Mouse (Mus musculus) cerebellum, adult 9-11 months (tissue): Measurements from ENCODE around the gene Slc6a1.

Experiments
- DNase-seq: peaks from one replicate; pipeline ENCODE4 v3.0.0; 2022

Slc6a1 gene

GRCm38 (mm10) chr6:114362355-114362754 is 79.9 kb downstream of the Slc6a1 start:
- no peak for DNase-seq

DNA sequence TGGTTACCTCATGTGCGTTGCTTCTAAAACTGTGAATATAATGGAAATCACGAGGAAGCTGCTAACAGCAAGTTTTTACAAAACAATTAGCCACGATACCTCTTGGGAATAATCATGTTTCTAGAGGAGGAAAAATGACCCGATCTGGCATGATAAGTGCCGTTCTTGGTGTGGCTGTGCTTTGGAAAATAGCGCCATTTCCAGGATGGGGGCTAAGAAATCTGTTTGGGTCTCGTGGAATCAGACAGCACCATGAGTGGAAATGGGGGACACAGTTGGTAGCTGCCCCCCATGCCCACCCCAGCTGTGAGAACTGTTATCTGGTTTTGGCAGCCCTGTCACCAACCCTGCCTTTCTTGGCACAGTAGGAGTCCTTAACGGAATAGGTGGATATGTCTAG is 81.3 kb downstream of the Slc6a1 start:
- DNase-seq, result no peak

- DNase-seq, result no peak
Measured at GRCm38 (mm10) chr6:114364734-114365133, 82.3 kb downstream of the Slc6a1 start.

- no peak for DNase-seq
Measured at GRCm38 (mm10) chr6:114366191-114366590, 83.8 kb downstream of the Slc6a1 start.
